Mouse (Mus musculus) heart, embryonic 15.5 days (tissue): ENCODE measurements around the gene Txn2. TPM values are rescaled to one million over a fixed set of nuclear protein-coding genes. Genes with fewer than 3 reads are reported as not detected.

ENCODE experiments used
- ATAC-seq: fragments of 200-750 bp; cut with Nextera tagmentation; replicated peaks from 2 replicates; pipeline ENCODE4 v1.8.0; 2017; ENCODE audit warnings: low read depth, moderate TSS enrichment; ENCODE audit not compliant: insufficient number of reproducible peaks, insufficient read depth, low FRiP score
- H3K27ac ChIP-seq: fragments of 300-500 bp; sonication (generic); 2 replicates; pipeline ENCODE4 v1.5.1; 2015; ENCODE audit warnings: mild to moderate bottlenecking, inconsistent platforms
- H3K27me3 ChIP-seq: fragments of 300-500 bp; sonication (generic); 2 replicates; pipeline ENCODE4 v1.6.1; 2015; ENCODE audit warnings: inconsistent platforms
- H3K36me3 ChIP-seq: fragments of 300-500 bp; sonication (generic); 2 replicates; pipeline ENCODE4 v1.6.1; 2015; ENCODE audit warnings: mild to moderate bottlenecking, inconsistent platforms
- H3K4me1 ChIP-seq: fragments of 300-500 bp; sonication (generic); replicated peaks from 2 replicates; pipeline ENCODE4 v1.6.1; 2015; ENCODE audit warnings: inconsistent platforms
- H3K4me2 ChIP-seq: fragments of 300-500 bp; sonication (generic); 2 replicates; pipeline ENCODE4 v1.6.1; 2015; ENCODE audit warnings: inconsistent platforms, mild to moderate bottlenecking, moderate library complexity
- H3K4me3 ChIP-seq: fragments of 300-500 bp; sonication (generic); 2 replicates; pipeline ENCODE4 v1.5.1; 2015; ENCODE audit warnings: mild to moderate bottlenecking, inconsistent platforms
- H3K9ac ChIP-seq: fragments of 300-500 bp; sonication (generic); 2 replicates; pipeline ENCODE4 v1.6.1; 2015; ENCODE audit warnings: mild to moderate bottlenecking, inconsistent platforms
- H3K9me3 ChIP-seq: fragments of 300-500 bp; sonication (generic); replicated peaks from 2 replicates; pipeline ENCODE4 v1.6.1; 2016; ENCODE audit warnings: inconsistent platforms
- WGBS: fragments of 180-500 bp; shearing (Covaris S2); methylation state at CpG from one replicate; pipeline ENCODE4 v1.1.7; 2015; ENCODE audit warnings: mixed read lengths; 5-methylcytosine and 5-hydroxymethylcytosine counted together
- polyA plus RNA-seq: library from polyadenylated mRNA; unstranded; fragments of >200 nt; fragmentation: Nextera tagmentation; extraction: Ambion mirVana; gene quantifications from 2 replicates; pipeline ENCODE4 v1.2.1, GENCODE M21; 2015

Txn2 gene
- 251 and 280 TPM in 2 replicates for polyA plus RNA-seq

- WGBS = under 1% methylated on average over 34 of the region's 34 CpGs
Observed at GRCm38 (mm10) chr15:77928673-77929331, at the start of gene Txn2. Gene Txn2 (minus strand): TSS chr15:77929006.

DNA sequence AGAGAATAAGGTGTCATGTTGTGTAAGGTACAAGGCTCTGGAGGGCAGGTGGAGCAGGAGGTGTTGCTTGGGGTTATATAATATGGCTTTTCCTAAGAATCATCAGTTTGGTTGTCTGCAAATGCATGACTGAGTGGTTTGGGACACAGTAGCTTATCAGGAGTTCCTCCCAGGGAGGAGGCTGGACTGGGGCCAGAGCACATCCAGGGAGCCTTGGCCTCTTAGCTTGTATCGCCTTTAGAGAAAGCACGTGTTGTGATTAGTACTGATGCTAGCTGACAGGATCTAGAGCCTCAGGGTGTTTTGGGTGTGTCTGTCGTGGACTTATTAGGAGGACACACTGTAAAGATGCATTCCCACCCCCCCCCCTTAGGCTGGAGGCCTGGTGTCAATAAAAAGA, 48.9 kb upstream of the Txn2 start:
- no peak overlapping the region for H3K27ac ChIP-seq
- no peak overlapping the region for H3K9ac ChIP-seq
- H3K36me3 ChIP-seq = no peaks in the 10 kb centered on the region
- H3K4me1 ChIP-seq = no peaks in the 10 kb centered on the region
- H3K4me2 ChIP-seq = no peak overlapping the region
- WGBS = 42% methylated on average over 3 of the region's 3 CpGs
- H3K27me3 ChIP-seq = peaks cover 6% of the 10 kb centered on the region; the same call in 1 of the 2 replicates
- no peak overlapping the region for H3K4me3 ChIP-seq
- no peaks in the 10 kb centered on the region for H3K9me3 ChIP-seq
- ATAC-seq = no peak

More at GRCm38 (mm10) chr15:77928673-77929331, at the start of gene Txn2:
- Histone ChIP-seq H3K36me3 (peaks cover 28% of the 10 kb centered on the region; the same call in 1 of the 2 replicates), H3K27me3 (no peaks in the 10 kb centered on the region), H3K4me1 (peaks cover 27% of the 10 kb centered on the region), H3K9me3 (no peaks in the 10 kb centered on the region), H3K27ac (peak within 1 kb of the TSS; percentile 99), H3K9ac (peak within 1 kb of the TSS; percentile 83), H3K4me2 (peak within 1 kb of the TSS; percentile 85), H3K4me3 (peak within 1 kb of the TSS; percentile 88)
- ATAC-seq = peak; percentile 95

DNA sequence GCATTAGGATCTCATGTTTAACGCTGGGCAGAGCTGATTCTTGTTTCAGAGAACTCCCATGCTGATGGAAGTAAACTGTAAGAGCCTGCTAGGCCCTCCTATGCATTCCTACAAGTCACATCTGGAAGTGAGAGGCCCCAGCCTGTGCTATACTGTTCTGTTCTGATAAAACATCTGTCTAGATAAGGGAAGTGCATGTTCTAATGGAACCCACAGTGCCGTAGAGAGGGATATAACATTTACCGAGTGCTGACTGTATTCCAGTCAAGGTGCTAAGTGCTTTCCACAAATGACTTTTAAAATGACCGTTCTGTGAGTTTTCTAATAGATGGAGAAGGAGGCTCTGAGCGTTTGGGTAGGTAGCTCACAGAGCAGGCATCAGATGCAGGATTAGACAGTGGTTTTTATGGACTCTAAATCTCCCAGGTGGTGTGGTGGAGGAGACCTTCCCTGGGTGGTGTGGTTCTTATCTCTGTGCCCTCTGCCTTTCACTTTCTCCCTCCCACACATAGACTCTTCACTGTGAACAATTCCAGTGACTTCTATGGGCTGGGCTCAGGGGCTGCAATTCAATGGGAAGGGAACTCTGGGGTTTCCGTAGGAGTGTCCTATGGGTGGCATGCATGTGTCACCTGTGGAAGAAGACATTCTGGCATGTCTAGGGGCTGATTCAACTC, 45.5 kb upstream of the Txn2 start:
- no peaks in the 10 kb centered on the region for H3K9me3 ChIP-seq
- H3K36me3 ChIP-seq = no peaks in the 10 kb centered on the region
- H3K4me3 ChIP-seq = no peak overlapping the region
- H3K9ac ChIP-seq = no peak overlapping the region
- whole genome bisulfite sequencing = 55% methylated on average over 6 of the region's 6 CpGs
- ATAC-seq = no peak
- H3K27ac ChIP-seq = no peak overlapping the region
- H3K4me1 ChIP-seq = peaks cover 11% of the 10 kb centered on the region
- H3K27me3 ChIP-seq = 0 out of 2 replicates have a peak, but pooled peaks cover under 1% of the 10 kb centered on the region
- no peak overlapping the region for H3K4me2 ChIP-seq

- Histone ChIP-seq H3K9ac (peak within 1 kb of the TSS; percentile 88), H3K9me3 (no peaks in the 10 kb centered on the region), H3K4me1 (peaks cover 16% of the 10 kb centered on the region), H3K4me2 (peak within 1 kb of the TSS; percentile 78), H3K36me3 (peaks cover 28% of the 10 kb centered on the region), H3K27me3 (no peaks in the 10 kb centered on the region), H3K4me3 (peak within 1 kb of the TSS; percentile 77), H3K27ac (peak within 1 kb of the TSS; percentile 97)
- WGBS = under 1% methylated on average over 72 of the region's 72 CpGs
- peak; percentile 88 for ATAC-seq
Observed at GRCm38 (mm10) chr15:77970470-77971292, 41.9 kb upstream of the Txn2 start, which contains the start of gene Eif3d. Gene Eif3d (minus strand): TSS chr15:77970813.

DNA sequence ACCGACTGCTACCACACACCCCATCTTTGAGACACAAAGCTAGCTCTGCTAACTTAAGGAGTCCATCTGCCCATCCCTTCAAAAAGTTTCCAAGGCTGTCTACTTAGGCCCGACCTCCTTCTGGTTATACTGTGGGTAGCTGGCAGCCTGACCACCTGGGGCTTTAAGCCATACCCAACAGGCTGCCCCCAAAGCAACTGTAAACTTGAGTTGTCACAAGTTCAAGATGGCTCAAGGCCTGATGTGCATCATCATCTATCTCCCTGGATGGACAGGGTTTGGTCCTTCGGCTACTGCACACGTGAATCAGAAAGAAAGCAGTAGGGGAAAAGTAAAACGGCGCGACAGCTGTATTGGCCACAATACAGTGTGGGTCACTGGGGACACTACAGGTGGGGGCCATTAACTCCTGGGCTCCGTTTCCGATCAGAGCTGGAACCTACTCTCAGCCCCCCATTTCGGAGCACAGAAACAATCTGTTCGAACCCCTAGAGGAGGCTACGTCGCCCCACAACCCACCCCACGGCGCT, 41.2 kb upstream of the Txn2 start:
- Histone ChIP-seq H3K27me3 (no peaks in the 10 kb centered on the region), H3K4me1 (peaks cover 16% of the 10 kb centered on the region), H3K9ac (peak overlapping the region; percentile 85), H3K4me2 (peak overlapping the region; percentile 78), H3K27ac (peak overlapping the region; percentile 97), H3K9me3 (no peaks in the 10 kb centered on the region), H3K4me3 (peak overlapping the region; percentile 77), H3K36me3 (peaks cover 35% of the 10 kb centered on the region)
- ATAC-seq = no peak; the same call in 1 of the 2 replicates
- under 1% methylated on average over 15 of the region's 15 CpGs for WGBS

GRCm38 (mm10) chr15:77965117-77965528, 36.3 kb upstream of the Txn2 start:
- H3K4me1 ChIP-seq = peaks cover 12% of the 10 kb centered on the region
- H3K9me3 ChIP-seq = no peaks in the 10 kb centered on the region
- no peak overlapping the region for H3K4me3 ChIP-seq
- ATAC-seq = no peak
- no peak overlapping the region for H3K4me2 ChIP-seq
- no peaks in the 10 kb centered on the region for H3K27me3 ChIP-seq
- H3K36me3 ChIP-seq = peaks cover 84% of the 10 kb centered on the region
- H3K9ac ChIP-seq = no peak overlapping the region
- no peak overlapping the region for H3K27ac ChIP-seq
- WGBS = 75% methylated on average over 9 of the region's 9 CpGs

DNA sequence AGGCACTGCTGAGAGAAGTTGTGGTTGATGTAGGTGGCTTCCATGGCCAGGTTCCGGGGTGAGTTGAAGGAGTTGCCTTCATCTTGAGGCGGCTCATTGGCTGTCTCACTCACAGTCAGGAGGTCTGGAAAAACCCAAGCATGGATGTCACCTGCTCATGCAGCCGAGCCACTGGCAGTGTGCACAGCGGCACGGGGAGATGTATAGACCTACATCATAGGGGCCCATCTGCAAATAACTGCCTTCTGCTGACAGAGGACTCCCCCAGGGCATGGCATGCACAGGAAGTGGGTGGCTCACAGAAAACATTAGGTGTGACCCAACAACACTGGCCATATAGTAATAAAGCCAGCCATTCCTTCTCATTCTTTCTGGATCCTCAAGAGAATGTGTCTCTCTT, 33.6 kb upstream of the Txn2 start:
- Histone ChIP-seq H3K27me3 (peaks cover 3% of the 10 kb centered on the region; the same call in 1 of the 2 replicates), H3K4me3 (no peak overlapping the region), H3K9me3 (no peaks in the 10 kb centered on the region), H3K36me3 (peaks cover 91% of the 10 kb centered on the region), H3K9ac (no peak overlapping the region), H3K4me1 (no peaks in the 10 kb centered on the region), H3K4me2 (no peak overlapping the region), H3K27ac (no peak overlapping the region)
- 93% methylated on average over 5 of the region's 5 CpGs for WGBS
- ATAC-seq = no peak

DNA sequence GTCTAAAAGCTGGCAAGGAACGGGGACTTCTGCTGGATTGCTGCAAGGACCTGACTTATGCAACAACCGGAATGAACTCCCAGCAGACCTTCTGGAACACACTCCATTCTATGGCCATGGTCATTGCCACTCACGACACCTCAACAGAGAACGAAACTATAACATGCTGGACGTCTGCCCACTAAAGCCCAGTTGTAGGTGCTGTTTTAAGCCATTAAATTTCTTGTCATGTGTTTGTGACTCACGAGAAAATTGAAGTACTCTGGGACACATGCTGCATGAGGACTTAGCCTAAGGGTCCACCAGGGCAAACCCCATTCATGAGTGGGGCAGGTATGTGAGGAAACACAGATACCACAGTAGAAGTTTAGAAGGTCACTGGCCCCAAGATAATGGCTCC, 31.9 kb upstream of the Txn2 start:
- no peak for ATAC-seq
- Histone ChIP-seq H3K4me3 (no peak overlapping the region), H3K27ac (no peak overlapping the region), H3K4me1 (peaks cover 13% of the 10 kb centered on the region), H3K4me2 (no peak overlapping the region), H3K36me3 (peaks cover 73% of the 10 kb centered on the region), H3K27me3 (peaks cover 19% of the 10 kb centered on the region), H3K9me3 (no peaks in the 10 kb centered on the region), H3K9ac (no peak overlapping the region)
- 86% methylated on average over 6 of the region's 6 CpGs for WGBS

- H3K9ac ChIP-seq = no peak overlapping the region
- WGBS = 54% methylated on average over 3 of the region's 3 CpGs
- H3K27ac ChIP-seq = no peak overlapping the region
- H3K4me3 ChIP-seq = no peak overlapping the region
- H3K4me2 ChIP-seq = no peak overlapping the region
- H3K36me3 ChIP-seq = peaks cover 47% of the 10 kb centered on the region
- peaks cover 15% of the 10 kb centered on the region for H3K4me1 ChIP-seq
- no peak for ATAC-seq
- H3K27me3 ChIP-seq = peaks cover 29% of the 10 kb centered on the region
- no peaks in the 10 kb centered on the region for H3K9me3 ChIP-seq
Observed at GRCm38 (mm10) chr15:77958071-77958470, 29.3 kb upstream of the Txn2 start.

DNA sequence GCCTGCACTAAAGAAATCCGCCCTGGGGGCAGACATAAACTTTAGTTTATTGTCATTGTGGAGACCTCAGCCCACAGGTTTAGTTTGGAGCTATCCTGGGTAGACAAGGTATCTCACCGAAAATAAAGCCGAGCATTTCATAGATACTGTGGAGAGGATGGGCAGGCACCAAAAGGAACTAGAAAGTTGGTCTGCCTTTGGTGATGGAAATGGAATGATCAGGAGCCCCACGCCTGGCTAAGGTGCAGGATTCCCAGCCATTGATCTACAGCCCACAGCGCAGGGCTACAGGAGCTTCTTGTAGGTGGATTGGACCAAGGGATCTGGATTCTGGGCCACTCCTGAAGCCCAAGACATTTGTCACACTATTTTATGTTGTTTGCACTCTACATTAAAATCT, 28.8 kb upstream of the Txn2 start:
- Histone ChIP-seq H3K4me3 (no peak overlapping the region), H3K27ac (no peak overlapping the region), H3K4me2 (no peak overlapping the region), H3K9ac (no peak overlapping the region), H3K27me3 (peaks cover 29% of the 10 kb centered on the region), H3K9me3 (no peaks in the 10 kb centered on the region), H3K4me1 (peaks cover 15% of the 10 kb centered on the region), H3K36me3 (peaks cover 43% of the 10 kb centered on the region)
- 45% methylated on average over 5 of the region's 5 CpGs for WGBS
- no peak for ATAC-seq
